Mouse (Mus musculus): Measurements from ENCODE around the gene C330007P06Rik. TPM values are rescaled to one million over a fixed set of nuclear protein-coding genes. Genes with fewer than 3 reads are reported as not detected.

The C330007P06Rik gene
- polyA plus RNA-seq, 2 experiments from 2014 or later: 26.8 to 28.7 TPM

GRCm38 (mm10) chrX:36833397-36834084 is 40.4 kb downstream of the C330007P06Rik start:
- peak; percentile 54 for ATAC-seq

GRCm38 (mm10) chrX:36831632-36832031 is 42.3 kb downstream of the C330007P06Rik start:
- no peak for ATAC-seq

- no peak for ATAC-seq
These were observed 43.6 kb downstream of the C330007P06Rik start for GRCm38 (mm10) chrX:36830271-36830670.

GRCm38 (mm10) chrX:36826873-36827272 is 47.0 kb downstream of the C330007P06Rik start:
- ATAC-seq: no peak

- no peak for ATAC-seq
These were observed 48.9 kb downstream of the C330007P06Rik start for GRCm38 (mm10) chrX:36825032-36825431.

GRCm38 (mm10) chrX:36823932-36824711 is 49.8 kb downstream of the C330007P06Rik start:
- no peak for ATAC-seq

- peak; percentile 58 for ATAC-seq
These were observed 53.7 kb downstream of the C330007P06Rik start for GRCm38 (mm10) chrX:36820201-36820600.

- ATAC-seq: no peak
These were observed 54.3 kb downstream of the C330007P06Rik start for GRCm38 (mm10) chrX:36819575-36819974.

- ATAC-seq: no peak
These were observed 56.9 kb downstream of the C330007P06Rik start for GRCm38 (mm10) chrX:36816953-36817441.

GRCm38 (mm10) chrX:36816368-36816899 is 57.5 kb downstream of the C330007P06Rik start:
- ATAC-seq: no peak

GRCm38 (mm10) chrX:36815439-36815838 is 58.5 kb downstream of the C330007P06Rik start:
- ATAC-seq: no peak

- ATAC-seq: no peak
These were observed 58.9 kb downstream of the C330007P06Rik start for GRCm38 (mm10) chrX:36815022-36815421.

- no peak for ATAC-seq
These were observed 59.6 kb downstream of the C330007P06Rik start for GRCm38 (mm10) chrX:36814161-36814836.

- ATAC-seq: no peak
These were observed 62.5 kb downstream of the C330007P06Rik start for GRCm38 (mm10) chrX:36811377-36811776.

- ATAC-seq: no peak
These were observed 65.6 kb downstream of the C330007P06Rik start for GRCm38 (mm10) chrX:36808318-36808683.

- peak; percentile 89 for ATAC-seq
These were observed 66.3 kb downstream of the C330007P06Rik start for GRCm38 (mm10) chrX:36807360-36808317.

GRCm38 (mm10) chrX:36805466-36806235 is 68.3 kb downstream of the C330007P06Rik start:
- ATAC-seq: no peak

- ATAC-seq: no peak
These were observed 69.7 kb downstream of the C330007P06Rik start for GRCm38 (mm10) chrX:36804196-36804595.

- ATAC-seq: no peak
These were observed 70.7 kb downstream of the C330007P06Rik start for GRCm38 (mm10) chrX:36803189-36803588.

- no peak for ATAC-seq
These were observed 74.6 kb downstream of the C330007P06Rik start for GRCm38 (mm10) chrX:36799131-36799879.

All from CD4-positive, CD25-positive, alpha-beta regulatory T cell, adult 4 months (primary cell).